ENCODE assay signal across 8 mouse cellular contexts in the genomic region with DNA sequence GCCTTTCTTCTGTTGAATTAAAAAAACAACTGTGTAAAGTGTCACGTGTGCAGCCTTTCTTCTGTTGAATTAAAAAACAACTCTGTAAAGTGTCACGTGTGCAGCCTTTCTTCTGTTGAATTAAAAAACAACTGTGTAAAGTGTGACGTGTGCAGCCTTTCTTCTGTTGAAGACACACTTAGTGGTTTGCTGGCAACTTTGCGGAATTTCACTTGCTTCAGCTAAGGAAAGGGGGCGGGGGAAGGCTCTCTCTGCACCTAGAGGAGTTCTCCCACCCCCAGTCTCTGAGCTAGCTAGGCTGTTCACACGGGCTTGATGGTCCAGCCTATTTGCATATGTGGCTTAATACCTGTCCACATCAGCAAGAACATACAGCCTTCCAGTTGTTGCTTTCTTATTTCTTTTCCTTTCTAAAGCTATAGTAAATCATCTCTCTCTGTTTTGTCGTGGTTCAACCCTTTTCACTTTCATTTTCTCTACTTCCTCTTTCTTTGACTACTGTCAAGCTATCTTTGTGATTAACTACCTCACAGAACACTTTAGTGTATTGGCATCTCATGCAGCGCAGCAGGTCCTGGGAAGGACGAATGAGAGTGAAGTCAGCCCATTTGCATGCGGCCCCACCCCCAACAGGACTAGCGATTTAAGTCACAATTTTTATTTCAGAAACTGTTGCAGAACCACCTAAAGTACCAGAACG. TPM values are rescaled to one million over a fixed set of nuclear protein-coding genes. Genes with fewer than 3 reads are reported as not detected.
DNase-seq lines count a peak whose midpoint lies in the region; ATAC-seq and TF ChIP-seq lines count a peak whose summit lies in the region.

No protein-coding gene starts in this region.

- H3K4me1 ChIP-seq in intestine, embryonic 16.5 days (ENCODE audit: control insufficient read depth, insufficient read depth, low read length), result no peaks in the 10 kb centered on the region
- H3K4me1 ChIP-seq in cerebellum, adult 2 months (ENCODE audit: control insufficient read depth, insufficient read depth, low read length), result no peaks in the 10 kb centered on the region
- H3K4me1 ChIP-seq in limb, embryonic 10.5 days, result peaks cover 25% of the 10 kb centered on the region

- H3K27me3 ChIP-seq in intestine, embryonic 16.5 days (replicated peaks; ENCODE audit: control insufficient read depth, insufficient read depth, low read length), result no peaks in the 10 kb centered on the region
- H3K27me3 ChIP-seq in cerebellum, adult 2 months (ENCODE audit: control insufficient read depth, insufficient read depth, low read length), result no peaks in the 10 kb centered on the region
- H3K27me3 ChIP-seq in limb, embryonic 10.5 days (ENCODE audit: low read depth, poor library complexity, severe bottlenecking), result no peaks in the 10 kb centered on the region

- no peaks in the 10 kb centered on the region for H3K9me3 ChIP-seq in intestine, embryonic 16.5 days (ENCODE audit: control insufficient read depth, low read length)
- H3K9me3 ChIP-seq in limb, embryonic 10.5 days (replicated peaks), result no peaks in the 10 kb centered on the region

- no peak overlapping the region for H3K4me2 ChIP-seq in intestine, embryonic 16.5 days (ENCODE audit: low read depth, low read length)

- no peak overlapping the region for H3K4me3 ChIP-seq in intestine, embryonic 16.5 days (ENCODE audit: low read length)
- H3K4me3 ChIP-seq in cerebellum, adult 2 months (replicated peaks; ENCODE audit: insufficient read depth, low read depth, low read length), result no peak overlapping the region
- H3K4me3 ChIP-seq in limb, embryonic 10.5 days, result no peak overlapping the region

- DNase-seq in adrenal gland, adult 2 months, result peak; percentile 30
- DNase-seq in adrenal gland, postnatal 4 days (ENCODE audit: low spot score in 2 of 2), result no peak
- DNase-seq in MEL-GATA-1-ER (ENCODE audit: extremely low read depth, low read depth), result peak; percentile 85
- no peak for DNase-seq in cerebellum, adult 2 months
- DNase-seq in limb, embryonic 10.5 days (ENCODE audit: low spot score), result no peak
- no peak for DNase-seq in adipocyte (ENCODE audit: low spot score)

- H3K27ac ChIP-seq in intestine, embryonic 16.5 days (ENCODE audit: low read length), result no peak overlapping the region
- no peak overlapping the region for H3K27ac ChIP-seq in cerebellum, adult 2 months (ENCODE audit: insufficient read depth, low read length)
- H3K27ac ChIP-seq in limb, embryonic 10.5 days, result no peak overlapping the region

- no peak for TF ChIP-seq CTCF in cerebellum, adult 2 months (IDR thresholded peaks at IDR 0.05; ENCODE audit: borderline replicate concordance, insufficient read depth, low read depth, low read length)

- H3K9ac ChIP-seq in intestine, embryonic 16.5 days (ENCODE audit: low read depth, low read length), result no peak overlapping the region

- peak; percentile 26; the same call in 1 of the 2 replicates for ATAC-seq in intestine, embryonic 16.5 days
- ATAC-seq in megakaryocyte-erythroid progenitor cell, adult 5-6 weeks (replicated peaks; ENCODE audit: low FRiP score, low TSS enrichment, poor library complexity, severe bottlenecking), result peak; percentile 86

- no peak for TF ChIP-seq POLR2A in cerebellum, adult 2 months (IDR thresholded peaks at IDR 0.05; ENCODE audit: borderline replicate concordance, insufficient read depth, low read length)

- no peaks in the 10 kb centered on the region for H3K36me3 ChIP-seq in intestine, embryonic 16.5 days (ENCODE audit: control insufficient read depth, insufficient read depth, low read length)
- H3K36me3 ChIP-seq in limb, embryonic 10.5 days, result 0 out of 2 replicates have a peak, but pooled peaks cover 6% of the 10 kb centered on the region

- WGBS in intestine, embryonic 16.5 days, result 64% methylated on average over 12 of the region's 12 CpGs
- WGBS in cerebellum, adult 2 months, result 77% methylated on average over 12 of the region's 12 CpGs
- 79% methylated on average over 12 of the region's 12 CpGs for WGBS in limb, embryonic 10.5 days

RNA-seq across cellular contexts. Expression of gene Patj, which starts 41.2 kb away (rescaled TPM):
- total RNA-seq in adrenal gland, adult 2 months (2021), result 1 to 10 TPM; 4.0 to 4.6 TPM
- 0.66 and 0.86 TPM in 2 replicates for polyA plus RNA-seq in adrenal gland, adult 2 months (2012; rRNA removed)
- total RNA-seq in adrenal gland, postnatal 4 days (2021), result 10 to 100 TPM; 10.5 to 15.9 TPM
- polyA plus RNA-seq in intestine, embryonic 16.5 days (2015; fragmentation: Nextera tagmentation; extraction: Ambion mirVana), result 22.5 and 25.3 TPM in 2 replicates
- 8.2 and 22.5 TPM in 2 replicates for total RNA-seq in megakaryocyte-erythroid progenitor cell, adult 5-6 weeks (2014; fragmentation: Nextera tagmentation)
- total RNA-seq in megakaryocyte-erythroid progenitor cell, adult 5-6 weeks (2017), result 3.3 and 3.4 TPM in 2 replicates
- polyA plus RNA-seq in cerebellum, adult 2 months (2012; rRNA removed), result 124 and 141 TPM in 2 replicates
- 10.9 and 20.0 TPM in 2 replicates for polyA plus RNA-seq in limb, embryonic 10.5 days (2016; fragmentation: Nextera tagmentation; extraction: Ambion mirVana)

RNA-seq across cellular contexts. Expression of gene Tm2d1, which starts 53.7 kb away (rescaled TPM):
- 10 to 100 TPM; 42.1 to 42.4 TPM for total RNA-seq in adrenal gland, adult 2 months (2021)
- polyA plus RNA-seq in adrenal gland, adult 2 months (2012; rRNA removed), result 13.8 and 23.6 TPM in 2 replicates
- total RNA-seq in adrenal gland, postnatal 4 days (2021), result 10 to 100 TPM; 36.1 to 36.2 TPM
- 87.7 and 96.3 TPM in 2 replicates for polyA plus RNA-seq in intestine, embryonic 16.5 days (2015; fragmentation: Nextera tagmentation; extraction: Ambion mirVana)
- 22.4 and 26.2 TPM in 2 replicates for total RNA-seq in megakaryocyte-erythroid progenitor cell, adult 5-6 weeks (2014; fragmentation: Nextera tagmentation)
- 21.8 and 22.9 TPM in 2 replicates for total RNA-seq in megakaryocyte-erythroid progenitor cell, adult 5-6 weeks (2017)
- 61.3 and 63.1 TPM in 2 replicates for polyA plus RNA-seq in cerebellum, adult 2 months (2012; rRNA removed)
- 66.3 and 73.8 TPM in 2 replicates for polyA plus RNA-seq in limb, embryonic 10.5 days (2016; fragmentation: Nextera tagmentation; extraction: Ambion mirVana)

Comparison
In these comparisons a context has a peak if more than half of its experiments do, and no peak if none do; other contexts are left out.
1. DNase-seq: peak in adrenal gland, adult 2 months (single experiment) and MEL-GATA-1-ER (single experiment); none in adrenal gland, postnatal 4 days (0 of 2), cerebellum, adult 2 months (0 of 2), limb, embryonic 10.5 days (single experiment) and adipocyte (single experiment).